In the genomic region with DNA sequence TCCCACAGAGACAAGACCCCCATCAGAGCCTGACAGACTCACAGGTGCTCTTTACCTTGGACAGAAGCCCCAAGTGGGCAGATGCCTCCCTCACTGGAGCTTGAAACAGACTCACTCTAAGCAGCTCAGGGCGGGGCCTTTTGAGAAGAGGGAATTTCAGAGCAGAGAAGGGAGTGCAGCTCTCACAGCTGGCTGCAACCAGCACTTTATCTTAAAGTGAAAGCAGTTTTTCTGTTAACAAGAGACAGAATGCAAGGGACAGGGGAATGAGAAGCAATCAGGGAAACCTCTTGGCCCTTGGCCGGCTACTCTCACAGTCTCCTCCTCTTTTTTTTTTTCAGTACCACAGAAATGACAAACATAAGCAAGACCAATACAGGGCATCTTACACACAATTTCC, we compare ENCODE assay signal across 8 mouse cellular contexts. TPM values are rescaled to one million over a fixed set of nuclear protein-coding genes. Genes with fewer than 3 reads are reported as not detected.
A peak's percentile ranks its signal among the peaks of the same experiment; 100 is the strongest.
DNase-seq lines count a peak whose midpoint lies in the region; ATAC-seq lines count a peak whose summit lies in the region.

No protein-coding gene starts in this region.

- no peaks in the 10 kb centered on the region for H3K9me3 ChIP-seq in heart, embryonic 13.5 days
- H3K9me3 ChIP-seq in forebrain, embryonic 10.5 days = no peaks in the 10 kb centered on the region

- H3K4me3 ChIP-seq in heart, embryonic 13.5 days = no peak overlapping the region
- no peak overlapping the region for H3K4me3 ChIP-seq in forebrain, embryonic 10.5 days

- no peak overlapping the region for H3K9ac ChIP-seq in heart, embryonic 13.5 days

- WGBS in heart, embryonic 13.5 days = 12% methylated on average over 2 of the region's 2 CpGs
- WGBS in forebrain, embryonic 10.5 days = 30% methylated on average over 2 of the region's 2 CpGs

- DNase-seq in ovary, adult 18-20 months (ENCODE audit: low spot score) = peak; percentile 45
- DNase-seq in ovary, postnatal 10 days (ENCODE audit: low spot score) = no peak
- DNase-seq in lung, adult 18-20 months = peak; percentile 49 to 58
- peak; percentile 51 for DNase-seq in thymus, postnatal 4 days
- DNase-seq in forebrain, embryonic 10.5 days (ENCODE audit: extremely low spot score, low spot score) = no peak
- DNase-seq in layer of hippocampus, adult 11-12 months (ENCODE audit: low spot score) = no peak
- DNase-seq in retina, embryonic 14.5 days (ENCODE audit: low spot score) = no peak

- no peak for ATAC-seq in heart, embryonic 13.5 days (ENCODE audit: extremely low read depth, insufficient number of reproducible peaks, low FRiP score, low TSS enrichment)

- H3K4me1 ChIP-seq in heart, embryonic 13.5 days = peaks cover 13% of the 10 kb centered on the region
- no peaks in the 10 kb centered on the region for H3K4me1 ChIP-seq in forebrain, embryonic 10.5 days

- no peaks in the 10 kb centered on the region for H3K36me3 ChIP-seq in heart, embryonic 13.5 days
- no peaks in the 10 kb centered on the region for H3K36me3 ChIP-seq in forebrain, embryonic 10.5 days (replicated peaks)

- H3K27me3 ChIP-seq in heart, embryonic 13.5 days (replicated peaks) = no peaks in the 10 kb centered on the region
- no peaks in the 10 kb centered on the region for H3K27me3 ChIP-seq in forebrain, embryonic 10.5 days (ENCODE audit: poor library complexity, severe bottlenecking)

- H3K27ac ChIP-seq in heart, embryonic 13.5 days (replicated peaks) = 0 out of 2 replicates have a peak overlapping the region, but pooled peaks have one; percentile 12
- H3K27ac ChIP-seq in forebrain, embryonic 10.5 days = no peak overlapping the region

- H3K4me2 ChIP-seq in heart, embryonic 13.5 days = peak overlapping the region; percentile 50

RNA-seq across cellular contexts. Expression of gene B3galnt1, which starts 56.2 kb away (rescaled TPM):
- 23.7 and 27.0 TPM in 2 replicates for polyA plus RNA-seq in heart, embryonic 13.5 days (2015; fragmentation: Nextera tagmentation; extraction: Ambion mirVana)
- 27.5 and 29.2 TPM in 2 replicates for polyA plus RNA-seq in forebrain, embryonic 10.5 days (2016; fragmentation: Nextera tagmentation; extraction: Ambion mirVana)

Comparison
In these comparisons a context has a peak if more than half of its experiments do, and no peak if none do; other contexts are left out.
1. DNase-seq: peak in ovary, adult 18-20 months (single experiment), lung, adult 18-20 months (2 of 2) and thymus, postnatal 4 days (single experiment); none in ovary, postnatal 10 days (single experiment), forebrain, embryonic 10.5 days (single experiment), layer of hippocampus, adult 11-12 months (single experiment) and retina, embryonic 14.5 days (single experiment).